Mouse (Mus musculus) embryonic fibroblast, embryonic 13.5 days (primary cell): ENCODE data around the gene Bco2. TPM values are rescaled to one million over a fixed set of nuclear protein-coding genes. Genes with fewer than 3 reads are reported as not detected.

ENCODE experiments used
- H3K27ac ChIP-seq: 2 replicates; pipeline ENCODE4 v1.5.1; 2012; ENCODE audit warnings: low read length, control low read depth, inconsistent platforms; ENCODE audit not compliant: insufficient read depth
- H3K4me1 ChIP-seq: 2 replicates; pipeline ENCODE4 v1.6.1; 2011; ENCODE audit warnings: low read length; ENCODE audit not compliant: control insufficient read depth, insufficient read depth
- H3K4me3 ChIP-seq: 2 replicates; pipeline ENCODE4 v1.5.1; 2011; ENCODE audit warnings: mild to moderate bottlenecking, control low read depth, low read length; ENCODE audit not compliant: insufficient read depth
- CTCF ChIP-seq: IDR thresholded peaks from 2 replicates; pipeline ENCODE4 v1.5.1; 2011; ENCODE audit warnings: mild to moderate bottlenecking, control low read depth, low read length, moderate library complexity, borderline replicate concordance; ENCODE audit not compliant: insufficient read depth
- POLR2A ChIP-seq: IDR thresholded peaks from 2 replicates; pipeline ENCODE4 v1.6.1; 2011; ENCODE audit warnings: low read depth, mild to moderate bottlenecking, control low read depth, low read length, moderate library complexity
- polyA plus RNA-seq: library from polyadenylated mRNA; stranded (reverse); fragments of >200 nt; gene quantifications from 2 replicates; pipeline ENCODE4 v1.2.4, GENCODE M21; 2011; ENCODE audit warnings: low read depth; ENCODE audit not compliant: missing spikeins, insufficient read length

Gene Bco2
- polyA plus RNA-seq, 1 experiment, result not detected

- H3K4me3 ChIP-seq, result no peak overlapping the region
- no peak overlapping the region for H3K27ac ChIP-seq
- peaks cover 4% of the 10 kb centered on the region for H3K4me1 ChIP-seq
- no peak for TF ChIP-seq POLR2A
- no peak for TF ChIP-seq CTCF
Measured at GRCm38 (mm10) chr9:50592955-50593354, 38.0 kb upstream of the Bco2 start.

- no peak for TF ChIP-seq CTCF
- no peak for TF ChIP-seq POLR2A
- Histone ChIP-seq H3K4me3 (no peak overlapping the region), H3K4me1 (peaks cover 4% of the 10 kb centered on the region), H3K27ac (peak overlapping the region; percentile 53; the same call in 1 of the 2 replicates)
Measured at GRCm38 (mm10) chr9:50590856-50591518, 36.0 kb upstream of the Bco2 start.

- Histone ChIP-seq H3K4me1 (peaks cover 4% of the 10 kb centered on the region), H3K4me3 (no peak overlapping the region), H3K27ac (no peak overlapping the region)
- TF ChIP-seq POLR2A, result no peak
- no peak for TF ChIP-seq CTCF
Measured at GRCm38 (mm10) chr9:50586955-50587354, 32.0 kb upstream of the Bco2 start.

GRCm38 (mm10) chr9:50585145-50585818 lies 30.3 kb upstream of the Bco2 start:
- Histone ChIP-seq H3K4me3 (no peak overlapping the region), H3K27ac (no peak overlapping the region), H3K4me1 (no peaks in the 10 kb centered on the region)
- TF ChIP-seq POLR2A (no peak), CTCF (no peak)

GRCm38 (mm10) chr9:50580370-50580769 lies 25.4 kb upstream of the Bco2 start:
- Histone ChIP-seq H3K4me3 (no peak overlapping the region), H3K4me1 (no peaks in the 10 kb centered on the region), H3K27ac (no peak overlapping the region)
- TF ChIP-seq CTCF, result no peak
- no peak for TF ChIP-seq POLR2A

- Histone ChIP-seq H3K27ac (no peak overlapping the region), H3K4me3 (no peak overlapping the region), H3K4me1 (no peaks in the 10 kb centered on the region; the same call in 1 of the 2 replicates)
- TF ChIP-seq POLR2A (no peak), CTCF (no peak)
Measured at GRCm38 (mm10) chr9:50569599-50570525, 14.9 kb upstream of the Bco2 start.

GRCm38 (mm10) chr9:50567881-50568280 lies 12.9 kb upstream of the Bco2 start:
- Histone ChIP-seq H3K4me3 (no peak overlapping the region), H3K4me1 (no peaks in the 10 kb centered on the region; the same call in 1 of the 2 replicates), H3K27ac (no peak overlapping the region)
- TF ChIP-seq CTCF, result no peak
- no peak for TF ChIP-seq POLR2A

- TF ChIP-seq POLR2A (no peak), CTCF (no peak)
- no peak overlapping the region for H3K4me3 ChIP-seq
- no peak overlapping the region for H3K27ac ChIP-seq
- no peaks in the 10 kb centered on the region; the same call in 1 of the 2 replicates for H3K4me1 ChIP-seq
Measured at GRCm38 (mm10) chr9:50567372-50567771, 12.4 kb upstream of the Bco2 start.

GRCm38 (mm10) chr9:50565940-50566339 lies 11.0 kb upstream of the Bco2 start:
- Histone ChIP-seq H3K27ac (no peak overlapping the region), H3K4me1 (no peaks in the 10 kb centered on the region; the same call in 1 of the 2 replicates), H3K4me3 (no peak overlapping the region)
- no peak for TF ChIP-seq CTCF
- no peak for TF ChIP-seq POLR2A
